Mouse (Mus musculus) spleen, adult 2 months (tissue): ENCODE data around the gene Slc5a11.

Source experiments
- CTCF ChIP-seq: fragments of 200-500 bp; IDR thresholded peaks from 2 replicates; pipeline ENCODE4 v1.5.1; 2011; ENCODE audit warnings: mild to moderate bottlenecking, inconsistent platforms; ENCODE audit not compliant: insufficient read depth, insufficient read length, insufficient replicate concordance; ENCODE audit errors: extremely low read depth
- POLR2A ChIP-seq: fragments of 200-500 bp; IDR thresholded peaks from 2 replicates; pipeline ENCODE4 v1.6.1; 2011; ENCODE audit warnings: low read depth, low read length, inconsistent platforms

GRCm38 (mm10) chr7:123191731-123192130 is 22.8 kb upstream of the Slc5a11 start:
- TF ChIP-seq CTCF = no peak
- no peak for TF ChIP-seq POLR2A
